Mouse (Mus musculus): ENCODE data around the gene Knop1. TPM values are rescaled to one million over a fixed set of nuclear protein-coding genes. Genes with fewer than 3 reads are reported as not detected.

The Knop1 gene
- polyA plus RNA-seq, 2 experiments from 2014 or later, result 37.0 to 39.8 TPM

- ATAC-seq, result no peak
Measured at GRCm38 (mm10) chr7:118846329-118846728, 9.7 kb downstream of the Knop1 start.

DNA sequence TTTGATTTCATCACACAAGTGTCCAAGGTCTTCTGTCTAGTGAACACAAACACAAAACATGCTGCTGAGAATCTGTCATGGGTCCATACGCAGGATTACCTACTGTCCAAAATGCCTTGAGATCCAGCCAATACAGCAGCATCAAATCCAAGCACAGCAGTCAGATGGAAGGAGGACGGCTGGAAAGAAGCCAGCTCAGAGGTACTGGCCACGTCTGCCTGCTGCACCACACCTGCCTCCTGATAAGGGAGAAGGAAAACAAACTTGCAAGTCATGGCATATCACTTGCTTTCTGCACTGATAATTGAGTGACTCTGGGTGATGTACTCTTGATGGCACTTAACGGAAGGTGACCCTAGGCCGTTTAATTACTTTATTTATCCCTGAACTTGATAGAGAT lies 10.9 kb downstream of the Knop1 start:
- no peak for ATAC-seq

DNA sequence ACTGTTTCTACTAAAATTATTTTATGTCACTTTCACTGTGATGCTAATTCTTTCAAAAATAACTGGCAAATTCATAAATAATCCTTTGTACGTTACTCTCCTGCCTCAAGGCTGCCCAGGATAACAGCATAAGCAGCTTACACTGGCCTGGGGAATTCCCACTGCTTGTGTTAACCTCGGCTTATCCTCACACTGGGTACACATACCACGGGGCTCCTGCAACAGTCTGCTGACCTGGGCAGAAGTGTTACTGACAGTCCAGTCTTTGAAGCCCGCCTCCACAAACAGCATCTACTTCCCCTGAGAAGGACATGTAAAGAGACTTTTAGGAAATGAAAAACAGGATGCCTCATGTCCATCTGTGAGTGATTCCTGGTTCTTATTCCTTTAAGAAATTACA lies 13.1 kb downstream of the Knop1 start:
- ATAC-seq, result no peak

DNA sequence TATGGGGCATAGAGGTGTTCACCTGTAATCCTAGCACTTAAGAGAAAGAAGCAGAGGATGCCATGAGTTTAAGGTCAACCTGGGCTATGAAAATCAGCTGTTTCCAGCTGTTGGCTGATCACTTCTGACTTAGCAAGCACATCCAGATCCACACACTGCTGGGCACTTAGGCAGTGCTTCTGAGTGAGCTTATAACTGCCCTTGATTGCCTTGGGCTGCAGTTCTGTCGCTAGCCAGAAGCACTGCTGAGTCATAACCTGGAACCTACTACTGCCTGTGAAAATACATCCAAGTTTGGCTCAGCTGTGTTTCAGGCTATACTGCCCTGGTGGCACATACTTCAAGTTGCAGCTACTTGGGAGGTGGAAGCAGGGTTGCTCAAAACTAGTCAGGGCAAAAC lies 14.3 kb downstream of the Knop1 start:
- ATAC-seq, result no peak

DNA sequence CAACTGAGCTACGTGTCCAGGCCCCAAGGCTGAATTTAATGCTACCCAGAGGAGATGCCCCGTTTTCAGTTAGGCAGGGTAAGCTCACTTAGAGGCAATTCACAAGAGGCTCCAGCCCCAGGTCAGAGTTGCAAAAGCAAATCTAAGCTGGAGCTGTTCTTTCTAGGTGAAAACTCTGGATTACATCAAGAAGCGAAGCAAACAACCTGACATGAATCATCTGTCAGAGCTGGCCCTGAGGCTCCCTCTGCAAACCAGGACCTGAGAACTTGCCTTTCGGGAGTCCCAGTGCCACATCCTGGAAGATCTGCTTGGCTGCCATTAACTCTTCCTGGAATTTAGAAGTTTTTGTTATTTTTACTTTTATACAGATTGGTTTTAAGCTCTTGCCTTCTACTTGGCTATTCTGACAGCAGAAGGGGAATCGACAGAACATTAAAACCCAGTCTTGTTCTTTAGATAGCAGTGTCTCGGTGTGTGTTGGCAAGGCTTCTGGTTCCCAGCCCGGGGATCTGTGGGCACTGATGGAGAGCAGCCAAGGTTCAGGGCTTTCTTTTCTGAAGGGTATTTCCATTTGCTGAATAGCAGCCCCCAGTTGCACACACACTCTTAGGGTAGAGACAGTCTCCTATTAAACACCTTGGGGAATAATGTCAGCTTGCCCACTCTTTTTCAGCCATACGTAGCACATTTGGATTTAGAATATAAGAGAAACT lies 14.9 kb downstream of the Knop1 start:
- no peak for ATAC-seq

DNA sequence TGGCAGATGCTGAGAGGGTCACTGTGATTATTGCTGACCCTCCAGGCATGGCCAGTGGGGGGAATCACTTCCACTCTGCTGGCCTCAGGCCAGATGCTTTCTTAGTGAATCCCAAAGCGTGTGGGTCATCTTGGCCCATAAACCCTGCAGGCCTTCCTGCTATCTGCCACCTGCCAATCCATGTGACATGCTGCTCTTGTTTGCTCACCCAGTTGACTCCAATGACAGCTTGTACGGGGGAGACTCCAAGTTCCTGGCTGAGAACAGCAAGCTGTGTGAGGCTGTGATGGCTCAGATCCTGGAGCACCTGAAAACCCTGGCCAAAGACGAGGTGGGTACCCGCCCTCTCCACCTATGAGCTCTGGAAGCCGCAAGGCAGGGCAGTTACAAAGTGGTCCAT lies 18.2 kb downstream of the Knop1 start:
- no peak for ATAC-seq

GRCm38 (mm10) chr7:118827975-118828416 lies 28.1 kb downstream of the Knop1 start:
- no peak for ATAC-seq

GRCm38 (mm10) chr7:118824451-118824850 lies 31.6 kb downstream of the Knop1 start:
- ATAC-seq, result no peak

- no peak for ATAC-seq
Measured at GRCm38 (mm10) chr7:118821887-118822556, 34.0 kb downstream of the Knop1 start.

- no peak for ATAC-seq
Measured at GRCm38 (mm10) chr7:118821356-118821755, 34.7 kb downstream of the Knop1 start.

DNA sequence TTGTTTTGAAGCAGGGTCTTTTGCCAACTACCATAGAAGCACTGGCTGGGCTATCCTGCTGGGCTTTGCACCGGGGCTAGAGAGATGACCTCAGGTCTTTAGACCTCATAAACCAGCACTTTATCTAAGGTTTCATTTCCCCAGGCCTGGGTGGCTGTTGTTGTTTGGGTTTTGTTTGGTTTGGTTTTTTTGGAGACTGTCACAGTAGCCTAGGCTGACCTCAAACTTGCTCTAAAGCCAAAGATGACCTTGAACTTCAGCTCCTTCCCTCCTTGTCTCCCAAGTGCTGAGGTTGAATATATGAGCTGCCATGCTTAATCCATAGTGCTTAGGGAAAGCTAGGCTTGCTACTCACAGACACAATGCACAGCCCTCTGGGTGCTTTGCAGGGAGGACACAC lies 36.4 kb downstream of the Knop1 start:
- no peak for ATAC-seq

GRCm38 (mm10) chr7:118817741-118818140 lies 38.3 kb downstream of the Knop1 start:
- no peak for ATAC-seq

DNA sequence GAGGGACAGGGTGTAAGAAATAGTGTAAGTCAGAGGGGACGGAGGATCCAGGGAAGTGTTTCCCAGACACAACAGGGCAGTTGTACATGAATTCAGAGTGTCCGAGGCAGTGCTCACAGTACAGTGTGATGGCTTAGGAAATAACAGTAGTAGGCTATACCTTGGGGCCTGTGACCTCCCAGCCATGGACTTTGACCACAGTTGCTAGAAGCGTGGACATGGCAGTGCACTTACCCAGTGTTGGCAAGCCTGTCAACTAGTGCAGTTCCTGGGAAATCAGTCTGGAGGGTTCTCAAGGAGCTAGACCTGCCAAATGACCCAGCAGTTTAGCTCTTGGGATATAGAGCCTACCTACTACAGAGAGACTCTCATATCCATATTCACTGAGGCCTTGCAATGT lies 39.8 kb downstream of the Knop1 start:
- no peak for ATAC-seq

- ATAC-seq, result no peak
Measured at GRCm38 (mm10) chr7:118813592-118813991, 42.5 kb downstream of the Knop1 start.

- no peak for ATAC-seq
Measured at GRCm38 (mm10) chr7:118811407-118812106, 44.5 kb downstream of the Knop1 start.

DNA sequence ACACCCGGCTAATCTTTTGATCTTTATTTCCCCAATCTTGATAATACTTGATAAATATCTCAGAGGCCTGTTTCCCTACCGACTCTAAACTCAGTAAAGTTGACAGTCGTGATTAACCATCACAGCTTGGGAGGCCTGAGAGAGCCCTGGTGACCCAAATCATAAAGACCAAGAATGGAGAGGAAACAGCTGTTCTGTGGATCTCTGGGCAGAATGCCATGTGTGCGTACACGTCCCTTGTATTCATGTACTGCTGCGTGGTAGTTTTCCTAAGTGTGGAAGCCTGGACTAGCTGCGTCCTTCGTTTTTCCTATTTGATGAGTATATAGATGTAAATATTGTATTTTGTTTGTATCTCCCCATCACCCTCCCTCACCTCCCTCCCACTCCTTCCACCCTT lies 48.2 kb downstream of the Knop1 start:
- no peak for ATAC-seq

GRCm38 (mm10) chr7:118806631-118807411 lies 49.2 kb downstream of the Knop1 start:
- ATAC-seq, result no peak

DNA sequence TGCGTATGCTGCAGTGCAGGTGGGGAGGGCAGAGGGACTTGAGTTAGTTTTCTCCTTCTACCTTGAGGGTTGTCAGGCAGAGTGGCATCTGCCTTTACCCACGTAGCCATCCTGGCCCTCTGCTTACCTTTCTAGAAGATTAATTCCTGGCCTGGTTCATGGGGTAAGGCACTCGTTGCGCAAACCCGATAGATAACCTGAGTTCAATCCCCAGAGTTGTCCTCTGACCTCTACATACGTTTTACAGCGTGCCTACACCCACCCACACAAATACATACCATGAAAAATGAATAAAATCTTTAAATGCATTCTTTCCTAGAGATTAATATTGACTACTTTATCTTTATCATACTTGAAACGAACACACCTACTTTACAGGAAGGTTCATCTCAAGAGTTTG lies 52.6 kb downstream of the Knop1 start:
- no peak for ATAC-seq

- no peak for ATAC-seq
Measured at GRCm38 (mm10) chr7:118801791-118802190, 54.3 kb downstream of the Knop1 start.

DNA sequence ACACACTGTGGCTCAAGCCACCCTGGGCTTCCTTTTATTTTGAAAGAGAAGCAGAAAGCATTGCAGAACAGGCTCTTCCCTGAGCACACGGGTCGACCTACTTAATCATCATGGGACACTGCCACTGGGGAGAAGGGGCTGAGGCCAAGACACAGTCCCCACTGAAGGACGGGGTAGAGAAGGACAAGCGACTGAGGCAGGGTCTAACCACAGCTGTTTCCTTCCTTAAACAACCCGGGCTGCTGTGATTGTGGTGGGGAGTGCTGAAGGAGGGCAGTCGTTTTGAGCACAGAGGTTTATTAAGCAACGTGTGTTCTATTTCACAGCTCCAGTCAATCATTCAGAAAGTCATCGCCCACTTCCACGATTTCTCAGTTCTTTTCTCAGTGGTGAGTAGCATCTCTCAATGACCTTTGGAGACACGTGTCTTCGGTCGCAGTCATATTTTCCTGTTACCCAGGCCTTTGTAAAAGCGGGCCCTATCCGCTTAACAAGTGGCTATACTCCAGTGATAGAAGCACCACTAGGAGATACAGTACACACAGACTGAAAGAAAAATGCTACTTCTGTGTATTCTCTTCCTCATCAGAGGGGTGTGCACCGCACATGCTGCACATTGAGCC lies 55.8 kb downstream of the Knop1 start:
- ATAC-seq, result no peak

- no peak for ATAC-seq
Measured at GRCm38 (mm10) chr7:118798105-118798570, 57.9 kb downstream of the Knop1 start.

GRCm38 (mm10) chr7:118797600-118797999 lies 58.5 kb downstream of the Knop1 start:
- ATAC-seq, result no peak
